Mouse (Mus musculus): ENCODE measurements around the gene Ppip5k2.
A peak's percentile ranks its signal among the peaks of the same experiment; 100 is the strongest.
"Not testable (repeated sequence)": the region's sequence is repeated elsewhere in the genome, so short reads cannot be mapped to it uniquely, and the experiment has no call there.

Ppip5k2 gene

DNA sequence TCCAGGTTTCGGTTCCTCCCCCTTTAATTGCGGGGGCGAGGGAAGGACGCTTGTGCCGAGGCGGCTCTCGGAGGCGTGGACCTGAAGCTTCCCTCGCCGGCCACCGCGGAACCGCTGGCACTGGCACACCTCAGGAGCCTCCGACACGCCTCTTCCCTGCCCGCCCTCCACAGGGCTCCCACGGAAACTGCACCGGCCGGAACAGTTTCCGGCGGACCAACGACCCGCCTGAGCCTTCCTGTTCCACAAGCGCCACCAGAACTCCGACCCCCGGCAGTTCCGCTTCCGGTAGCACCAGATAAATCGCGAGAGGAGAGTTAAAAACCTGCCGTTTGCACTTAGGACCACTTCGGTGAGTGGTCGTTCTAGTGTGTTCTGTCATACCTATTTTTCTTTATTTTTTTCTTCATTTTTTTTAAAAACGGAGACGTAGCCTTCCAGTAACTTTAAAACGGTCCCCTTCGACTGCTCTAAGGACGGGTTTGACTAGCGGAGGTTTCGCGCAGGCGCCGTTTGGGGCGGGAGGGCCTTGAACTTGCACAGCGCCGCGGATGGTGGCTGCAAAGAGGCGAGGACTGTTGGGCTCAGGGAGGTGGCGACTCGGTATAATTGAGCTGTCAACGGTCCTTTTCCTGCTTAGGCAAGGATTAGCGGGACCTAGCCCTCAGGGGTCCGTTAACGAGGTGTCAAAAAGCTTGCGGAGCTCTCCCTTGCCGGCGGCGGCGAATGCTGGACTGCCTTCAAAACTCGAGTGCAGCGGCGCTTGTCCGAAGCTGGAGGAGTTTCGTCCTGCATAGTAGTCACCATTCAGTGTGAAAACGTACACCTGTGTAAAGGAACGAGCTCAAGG is at the start of gene Ppip5k2, which contains the start of gene Gin1:
TSS of gene Ppip5k2 (minus strand) at position 508 of the 850 bp plus-strand sequence.
TSS of gene Gin1 (plus strand) at position 269 of the 850 bp plus-strand sequence.
- DNase-seq (ENCODE audit: low read depth, low spot score): peak; percentile 97

DNA sequence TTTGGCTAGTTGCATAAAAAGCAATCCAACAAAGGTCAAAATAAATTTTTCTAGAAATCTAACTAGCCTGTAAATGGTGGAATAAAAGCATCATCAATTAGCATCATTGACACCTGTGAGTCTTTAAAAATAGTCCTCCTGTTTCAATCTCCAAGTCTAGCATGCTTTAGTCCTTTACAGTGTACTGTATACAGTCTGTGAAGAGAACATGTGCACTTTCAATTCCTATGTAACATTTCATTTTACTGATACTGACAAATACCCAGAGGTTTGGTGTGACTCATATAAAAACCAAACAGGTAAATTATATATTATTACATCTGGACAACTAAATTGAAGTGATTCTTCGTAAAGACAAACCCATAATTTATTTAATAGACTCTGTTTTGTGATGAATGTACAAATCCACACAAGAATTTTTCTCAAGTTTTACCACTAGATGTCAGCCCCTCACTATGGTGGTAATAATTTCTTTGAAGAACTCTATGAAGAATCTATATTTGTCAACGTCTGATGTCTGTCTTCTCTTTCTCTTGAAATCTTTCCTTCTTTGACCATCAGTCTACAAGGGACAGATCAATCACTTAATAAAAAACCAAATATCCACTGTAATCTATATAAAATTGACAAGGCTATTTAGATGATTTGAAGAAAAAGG is 39.2 kb upstream of the Ppip5k2 start:
- DNase-seq (ENCODE audit: low read depth, low spot score): peak; percentile 44

DNA sequence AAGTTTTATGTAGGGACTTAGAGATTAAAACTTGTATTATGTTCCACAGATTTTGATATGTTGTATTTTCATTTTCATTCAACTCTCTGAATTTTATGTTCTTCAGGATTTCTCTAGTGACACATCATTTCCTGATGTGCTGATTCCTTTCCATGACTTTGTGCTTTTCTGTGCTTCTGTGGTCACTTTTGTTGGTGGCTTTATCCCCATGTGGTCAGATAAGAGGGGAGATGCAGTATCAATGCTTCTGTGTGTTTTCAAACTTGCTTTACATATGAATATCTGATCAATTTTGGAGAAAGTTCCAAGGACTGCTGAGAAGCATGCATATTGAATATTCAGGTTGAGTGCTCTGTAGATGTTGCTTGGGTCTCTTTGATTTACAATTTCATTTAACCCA is 34.3 kb upstream of the Ppip5k2 start:
- DNase-seq (ENCODE audit: low read depth, low spot score): no peak

DNA sequence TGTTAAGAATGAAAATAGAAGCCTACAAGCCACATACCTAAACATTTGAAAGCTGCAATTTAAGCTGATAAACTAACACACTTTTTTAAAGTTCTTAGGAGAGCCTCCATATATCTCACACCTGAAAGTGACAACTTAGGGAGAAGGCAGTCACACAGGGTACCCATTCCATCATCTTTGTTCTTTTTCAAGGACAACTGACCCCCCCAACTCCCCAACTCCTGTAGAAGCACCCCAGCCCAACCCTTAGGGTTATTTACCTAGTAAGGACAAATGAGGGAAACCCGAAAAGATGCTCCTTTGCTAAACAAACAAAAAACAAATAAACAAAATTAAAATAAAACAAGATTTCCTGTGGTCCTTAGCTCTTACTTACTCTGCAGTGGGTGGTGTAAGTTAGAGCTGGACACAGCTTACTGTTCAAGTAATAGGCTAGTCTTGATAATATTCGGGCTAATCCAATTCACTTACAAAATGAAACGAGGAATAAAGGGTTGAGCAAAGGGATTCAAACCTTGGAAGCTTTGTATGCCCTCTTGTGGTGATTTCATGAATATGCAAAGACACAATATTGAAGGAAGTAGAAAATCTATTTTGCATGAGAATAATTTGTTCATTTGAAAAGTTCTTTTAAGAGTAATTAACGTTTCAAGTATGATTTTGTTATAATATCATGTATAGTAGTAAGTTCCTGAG is 32.1 kb upstream of the Ppip5k2 start:
- DNase-seq (ENCODE audit: low read depth, low spot score): no peak

DNA sequence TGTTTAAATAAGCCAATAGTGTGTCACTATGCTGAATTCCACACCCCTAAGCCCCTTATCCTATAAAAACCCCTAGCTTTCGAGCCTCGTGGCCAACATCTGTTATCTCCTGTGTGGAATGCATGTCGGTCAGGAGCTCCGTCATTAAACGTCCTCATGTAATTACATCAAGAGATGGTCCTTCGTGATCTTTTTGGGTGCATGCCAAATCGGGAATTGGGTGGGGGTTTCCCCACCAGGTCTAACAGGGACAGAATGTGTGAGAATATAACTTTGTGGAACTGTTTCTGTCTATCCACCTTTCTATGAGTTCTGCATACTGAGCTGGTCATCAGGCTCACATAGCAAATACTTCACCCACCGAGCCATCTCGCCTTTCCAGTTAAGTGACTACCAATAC is 25.7 kb upstream of the Ppip5k2 start:
- no peak for DNase-seq (ENCODE audit: low read depth, low spot score)

DNA sequence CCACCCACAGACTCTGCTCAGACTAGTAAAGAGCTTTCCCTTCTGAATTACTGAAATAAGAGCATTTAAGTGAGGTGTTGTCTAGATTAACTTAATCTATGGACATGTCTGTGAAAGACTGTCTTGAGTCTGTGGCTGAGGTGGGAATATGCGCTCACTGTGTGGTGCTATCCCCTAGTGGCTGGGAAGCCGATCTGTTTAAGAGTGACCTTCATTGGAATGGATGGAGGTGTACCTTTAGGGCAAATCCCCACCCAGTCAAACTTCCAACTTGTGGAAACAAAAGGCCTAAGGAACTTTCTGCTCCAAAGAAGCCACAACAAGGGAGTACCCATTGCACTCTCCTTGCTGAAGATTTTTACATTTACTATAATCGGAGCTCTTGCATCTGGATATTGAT is 23.9 kb upstream of the Ppip5k2 start:
- DNase-seq (ENCODE audit: low read depth, low spot score): no peak

DNA sequence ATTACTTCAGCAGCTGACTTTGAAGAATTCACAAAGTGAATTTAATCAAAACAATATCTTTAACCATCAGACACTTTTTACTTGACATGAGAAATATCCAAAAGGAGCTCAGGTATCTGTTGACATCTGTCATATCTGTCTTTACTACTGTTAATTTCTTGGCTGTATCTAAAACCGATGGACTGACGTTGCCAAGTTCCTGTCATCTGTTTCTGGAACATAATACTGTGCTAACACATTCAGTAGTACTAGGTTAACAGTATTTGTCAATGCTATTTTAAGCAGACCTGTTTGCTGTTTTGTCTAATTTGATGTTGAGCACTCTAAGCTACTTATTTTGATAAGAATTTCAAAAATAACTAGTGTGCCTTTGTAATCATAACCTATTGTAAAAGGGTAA is 18.3 kb upstream of the Ppip5k2 start:
- DNase-seq (ENCODE audit: low read depth, low spot score): no peak

DNA sequence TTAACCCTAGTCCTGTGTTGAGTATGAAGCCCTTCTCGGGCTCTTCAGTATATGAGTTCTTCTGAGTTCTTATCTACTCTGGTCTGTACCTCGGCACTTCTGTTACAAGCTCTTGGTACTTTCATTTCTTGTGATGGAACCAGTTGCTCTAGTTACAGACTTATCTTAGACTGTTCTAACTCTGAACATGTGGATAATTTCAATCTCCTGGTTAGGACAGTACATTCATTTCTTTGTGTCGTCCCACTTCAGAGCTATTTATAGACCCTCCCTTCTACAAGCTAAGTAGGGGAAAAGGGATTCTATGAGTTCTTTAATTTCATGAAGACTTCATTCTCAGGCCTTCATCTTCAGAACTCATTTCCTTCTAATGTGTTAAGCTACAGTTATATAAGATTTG is 17.5 kb upstream of the Ppip5k2 start:
- DNase-seq (ENCODE audit: low read depth, low spot score): no peak

DNA sequence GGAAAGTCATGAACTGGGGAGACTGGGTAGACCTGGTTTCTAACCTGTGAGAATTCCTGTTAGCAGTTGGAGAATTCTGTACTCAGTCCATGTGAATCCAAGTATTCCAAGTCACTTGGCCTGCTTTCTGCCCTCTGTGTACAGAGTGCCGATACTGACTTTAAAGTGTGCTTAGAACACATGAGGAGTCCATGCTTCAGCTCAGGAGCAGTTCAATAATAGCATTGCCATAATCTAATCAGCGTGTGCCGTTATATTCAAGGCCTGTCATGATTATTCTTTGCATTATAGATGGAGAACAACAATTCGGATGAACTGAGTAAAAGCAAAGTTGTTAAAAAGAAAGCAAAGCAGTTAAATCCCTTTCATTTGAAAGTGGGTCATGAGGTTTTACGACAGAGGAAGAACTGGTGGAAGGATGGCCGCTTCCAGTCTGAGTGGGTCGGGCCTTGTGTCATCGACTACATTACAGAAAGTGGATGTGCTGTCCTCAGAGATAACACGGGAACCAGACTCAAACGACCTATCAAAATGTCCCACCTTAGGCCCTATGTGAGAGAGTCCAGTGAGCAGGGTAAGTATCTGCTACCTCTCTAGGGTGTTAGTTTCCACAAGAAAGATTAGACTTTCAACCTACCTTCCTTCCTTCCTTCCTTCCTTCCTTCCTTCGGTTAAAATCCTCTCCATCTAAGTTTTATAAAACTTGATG is 15.6 kb upstream of the Ppip5k2 start:
- no peak for DNase-seq (ENCODE audit: low read depth, low spot score)

DNA sequence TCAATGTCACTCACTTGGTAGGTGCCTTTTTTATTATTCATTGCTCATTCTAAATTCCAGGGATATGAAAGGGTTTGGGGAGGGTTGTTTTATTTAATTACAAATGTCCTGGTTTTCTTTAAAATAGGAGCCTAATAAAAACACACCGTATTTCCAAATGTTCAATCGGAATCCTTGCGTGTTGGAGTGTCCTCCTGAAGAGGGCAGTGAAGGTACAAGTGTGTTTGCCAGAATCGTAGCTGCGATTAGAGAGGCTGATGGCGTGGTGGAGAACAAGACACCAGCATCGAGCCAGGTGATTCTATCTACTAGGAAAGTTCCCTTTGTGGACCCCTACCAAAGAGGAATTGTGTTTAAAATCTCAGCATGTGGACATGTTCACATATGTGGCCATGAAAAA is 14.7 kb upstream of the Ppip5k2 start:
- no peak for DNase-seq (ENCODE audit: low read depth, low spot score)

DNA sequence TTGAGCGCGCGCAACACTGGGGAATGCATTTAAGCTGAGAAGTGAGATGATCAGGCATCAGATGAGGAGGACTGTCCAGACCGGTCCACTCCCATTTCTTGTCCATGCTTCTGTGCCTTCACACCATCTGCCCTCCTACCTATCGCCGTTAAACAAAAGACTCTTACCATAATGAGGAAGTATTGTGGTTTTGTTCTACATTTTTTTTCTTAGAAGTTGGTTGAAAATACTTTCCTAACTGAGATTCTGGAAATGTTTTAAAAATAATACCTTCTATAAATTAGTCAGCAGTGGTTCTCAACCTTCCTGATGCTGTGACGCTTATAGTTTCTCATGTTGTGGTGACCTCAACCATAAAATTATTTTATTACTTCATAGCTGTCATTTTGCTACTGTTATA is 11.5 kb upstream of the Ppip5k2 start:
- no peak for DNase-seq (ENCODE audit: low read depth, low spot score)

DNA sequence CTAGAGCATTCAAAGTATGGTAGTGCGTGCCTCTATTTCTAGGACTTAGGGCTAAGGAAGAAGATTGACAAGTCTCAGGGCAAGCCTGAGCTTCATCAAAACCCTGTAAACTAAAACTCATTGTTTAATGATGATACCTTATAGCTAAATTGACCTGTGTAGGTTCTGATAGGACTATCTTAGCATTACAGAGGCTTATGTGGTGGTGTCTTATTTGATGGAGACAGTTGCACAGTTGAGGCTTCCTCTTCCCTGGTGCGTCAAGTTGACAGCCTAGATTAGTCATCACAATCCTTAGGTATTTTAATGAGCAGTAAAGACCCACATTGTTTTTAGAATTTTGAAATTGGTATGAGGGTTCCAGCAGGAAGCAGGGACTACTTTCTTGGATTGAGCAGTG is 3.8 kb upstream of the Ppip5k2 start:
- no peak for DNase-seq (ENCODE audit: low read depth, low spot score)

DNA sequence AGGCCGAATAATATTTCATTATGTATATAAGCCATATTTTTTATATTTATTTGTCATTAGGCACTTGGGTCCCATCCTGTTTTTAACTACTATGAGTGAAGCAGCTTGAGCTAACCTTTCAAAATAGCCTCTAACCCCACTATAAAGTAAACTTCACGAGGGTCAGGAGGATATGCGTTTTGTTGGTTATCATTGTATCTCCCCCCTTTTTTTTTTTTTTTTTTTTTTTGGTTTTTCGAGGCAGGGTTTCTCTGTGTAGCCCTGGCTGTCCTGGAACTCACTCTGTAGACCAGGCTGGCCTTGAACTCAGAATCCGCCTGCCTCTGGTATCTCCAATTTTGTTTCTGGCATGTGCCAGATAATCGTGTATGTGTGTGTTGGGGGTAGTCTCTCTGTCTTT is 3.2 kb upstream of the Ppip5k2 start:
- no peak for DNase-seq (ENCODE audit: low read depth, low spot score)

DNA sequence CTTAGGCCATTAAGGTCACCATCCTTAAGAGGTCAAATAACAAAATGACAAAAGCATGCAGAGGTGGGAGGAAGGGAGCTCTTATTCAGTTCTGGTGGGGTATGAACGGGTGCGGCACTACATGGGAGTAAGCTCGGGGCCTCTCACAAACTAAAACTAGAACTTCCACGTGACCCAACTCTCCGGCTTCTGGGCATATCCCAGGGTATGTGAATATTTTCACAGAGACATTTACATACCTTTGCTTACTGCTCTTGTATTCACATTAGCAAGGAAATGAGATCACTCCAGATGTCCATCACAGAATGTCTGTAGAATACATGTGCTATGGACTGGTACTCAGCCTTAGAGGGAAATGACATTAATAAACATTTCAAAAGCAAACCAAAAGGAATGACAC is 1.5 kb upstream of the Ppip5k2 start:
- no peak for DNase-seq (ENCODE audit: low read depth, low spot score)

DNA sequence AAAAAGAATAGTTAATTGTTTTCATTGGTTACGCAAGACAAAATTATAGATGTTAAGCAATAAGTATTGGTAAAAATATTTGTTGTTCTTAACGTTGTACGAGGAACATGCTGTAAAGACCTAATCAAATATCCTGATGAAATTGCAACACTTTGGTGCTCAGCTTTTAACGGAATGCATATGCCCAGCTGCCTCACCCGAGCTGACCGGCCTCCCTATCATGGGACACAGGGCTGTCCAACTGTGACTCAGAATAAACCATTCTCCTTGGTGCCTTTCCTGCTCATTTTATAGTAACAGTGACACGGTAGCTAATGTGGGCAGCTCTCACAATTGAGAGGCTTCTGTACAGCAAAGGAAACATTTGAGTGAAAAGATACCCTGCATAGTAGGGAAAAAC is 907 bp upstream of the Ppip5k2 start:
- no peak for DNase-seq (ENCODE audit: low read depth, low spot score)

DNA sequence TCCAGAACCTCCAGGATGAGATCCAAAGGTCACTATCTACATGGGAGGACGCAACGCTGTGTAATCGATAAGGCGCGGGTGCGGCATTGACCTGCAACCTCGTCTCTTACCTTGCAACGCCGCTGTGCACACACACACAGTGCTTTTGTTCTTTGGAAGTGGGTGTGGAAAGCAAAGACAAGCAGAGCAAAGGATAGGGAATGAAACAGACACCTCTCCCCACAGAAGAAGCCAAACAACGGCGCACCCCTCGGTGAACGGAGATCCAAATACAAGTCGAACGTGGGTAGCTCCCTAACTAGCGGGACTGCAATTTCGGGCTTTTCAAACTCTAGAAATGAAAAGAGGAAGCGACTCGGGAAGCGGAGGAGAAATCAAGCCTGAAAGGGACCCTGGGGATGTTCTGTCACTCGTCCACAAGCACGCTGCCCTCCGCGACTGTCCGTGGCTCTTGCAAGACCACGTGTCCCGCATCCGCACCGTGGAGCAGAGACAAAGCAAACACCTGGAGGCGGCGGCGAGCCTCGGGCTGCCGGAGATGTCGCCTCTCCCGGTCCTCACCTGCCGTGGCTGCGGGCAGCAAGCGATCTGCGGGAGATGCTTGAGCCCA is 812 bp downstream of the Ppip5k2 start:
- no peak for DNase-seq (ENCODE audit: low read depth, low spot score)

DNA sequence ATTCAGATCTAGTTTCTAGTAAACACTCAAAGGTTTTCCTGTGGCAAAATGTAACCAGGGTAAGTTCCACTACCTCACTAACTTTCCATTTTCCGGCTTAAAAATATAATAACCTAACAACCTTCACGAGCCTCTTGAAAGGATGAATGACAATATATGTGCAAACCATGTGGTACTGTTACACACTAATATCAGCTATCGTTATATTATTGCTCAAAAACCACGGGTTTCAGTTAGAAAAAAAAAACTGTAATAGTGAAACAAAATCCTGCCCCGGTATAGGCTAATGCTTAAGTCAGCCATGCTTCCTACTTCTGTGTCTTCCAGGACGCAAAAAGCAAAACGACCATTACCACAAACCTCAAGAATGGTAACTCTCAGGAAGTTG is 1.3 kb downstream of the Ppip5k2 start:
- DNase-seq (ENCODE audit: low read depth, low spot score): no peak

DNA sequence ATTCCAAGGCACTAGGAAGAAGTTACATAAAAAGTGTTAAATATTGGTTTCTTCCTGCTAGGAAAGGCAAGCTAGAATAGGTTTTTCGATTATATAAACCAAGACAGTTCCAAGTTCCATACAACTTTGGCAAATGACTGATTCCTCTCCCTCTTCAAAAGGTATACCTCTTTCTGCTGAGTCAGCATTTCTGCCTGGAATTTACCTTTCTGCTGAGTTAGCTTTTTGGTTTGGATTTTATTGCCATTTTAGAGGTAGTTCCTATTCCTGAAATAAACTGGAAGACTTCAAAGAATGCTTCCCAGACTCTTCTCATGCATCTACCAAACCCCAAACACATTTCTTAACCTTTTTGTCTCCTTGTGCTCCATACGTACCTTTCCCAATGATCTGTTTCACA is 2.1 kb downstream of the Ppip5k2 start:
- no peak for DNase-seq (ENCODE audit: low read depth, low spot score)

DNA sequence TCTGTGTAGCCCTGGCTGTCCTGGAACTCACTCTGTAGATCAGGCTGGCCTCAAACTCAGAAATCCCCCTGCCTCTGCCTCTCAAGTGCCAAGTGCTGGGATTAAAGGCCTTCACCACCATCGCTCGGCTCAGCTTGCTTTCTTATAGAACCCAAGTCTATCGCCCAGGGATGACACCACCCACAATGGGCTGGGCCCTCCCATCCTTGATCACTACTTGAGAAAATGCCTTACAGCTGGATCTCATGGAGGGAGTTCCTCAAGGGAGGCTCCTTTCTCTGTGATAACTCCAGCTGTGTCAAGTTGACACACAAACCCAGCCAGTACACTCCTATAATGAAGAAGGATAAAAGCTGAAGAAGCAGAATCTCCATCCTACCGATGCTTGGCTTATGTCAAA is 4.5 kb downstream of the Ppip5k2 start:
- not testable (repeated sequence) for DNase-seq (ENCODE audit: low read depth, low spot score)

DNA sequence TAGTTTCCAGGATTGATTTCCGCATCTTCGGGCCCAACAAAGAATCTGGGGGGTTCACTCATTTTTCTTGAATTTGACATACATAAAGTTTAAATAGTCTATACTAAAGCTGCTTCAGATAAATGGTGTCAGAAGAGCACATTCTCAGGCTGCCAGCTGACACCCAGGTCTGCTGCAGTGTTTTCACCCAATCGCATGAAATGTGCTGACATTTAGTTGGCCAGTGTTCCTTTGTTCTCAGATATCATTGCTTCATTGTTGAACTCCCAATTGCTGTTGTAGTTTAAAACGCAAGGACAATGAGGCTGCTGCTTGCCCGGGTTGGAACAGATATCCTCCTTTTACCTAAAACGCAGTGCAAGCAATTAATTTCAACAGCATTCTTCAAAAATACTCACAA is 8.7 kb downstream of the Ppip5k2 start:
- no peak for DNase-seq (ENCODE audit: low read depth, low spot score)

DNA sequence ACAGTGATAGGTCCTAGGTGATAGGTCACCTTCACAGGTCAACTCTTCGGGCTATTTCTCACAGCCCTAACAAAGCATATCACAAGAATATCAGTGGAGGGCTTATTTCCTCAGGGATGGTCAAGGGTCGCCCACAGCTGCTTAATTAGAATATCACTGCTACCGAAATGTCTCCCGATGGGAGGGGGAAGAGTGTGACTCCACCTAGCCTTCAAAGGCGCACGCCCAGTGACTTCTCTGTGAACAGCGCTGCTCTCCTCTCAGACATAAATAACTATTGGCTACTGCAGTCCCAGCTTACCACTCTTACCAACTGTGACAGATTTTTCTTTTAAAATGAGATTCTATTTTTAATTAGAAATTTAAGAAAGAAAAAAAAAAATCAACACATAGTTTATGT is 9.6 kb downstream of the Ppip5k2 start:
- no peak for DNase-seq (ENCODE audit: low read depth, low spot score)

DNA sequence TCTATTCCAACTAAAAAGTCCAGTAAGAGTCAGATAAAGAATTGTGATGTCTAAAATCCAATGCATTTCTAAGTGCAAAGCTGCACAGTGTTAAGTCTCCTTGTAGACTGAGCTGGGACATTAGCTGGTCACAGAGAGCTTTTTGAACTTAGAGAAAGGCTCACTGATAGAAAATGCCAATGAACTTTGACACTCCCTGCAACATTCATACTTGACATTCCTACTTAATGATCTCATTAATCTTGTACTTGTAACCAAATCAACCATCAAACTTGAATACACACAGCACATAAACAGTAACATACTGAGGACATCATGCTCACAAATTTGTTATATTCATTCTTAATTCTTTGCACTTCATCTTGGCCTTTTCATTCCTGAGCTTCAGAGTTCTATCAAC is 10.4 kb downstream of the Ppip5k2 start:
- DNase-seq (ENCODE audit: low read depth, low spot score): no peak
